Mouse (Mus musculus): ENCODE results near the gene Gm20883. TPM values are rescaled to one million over a fixed set of nuclear protein-coding genes. Genes with fewer than 3 reads are reported as not detected.

Gene Gm20883
- not detected for polyA plus RNA-seq (2014; fragmentation: Illumina TruSeq; extraction: RNeasy Lipid Tissue Mini Kit (QIAGEN cat#74804))

DNA sequence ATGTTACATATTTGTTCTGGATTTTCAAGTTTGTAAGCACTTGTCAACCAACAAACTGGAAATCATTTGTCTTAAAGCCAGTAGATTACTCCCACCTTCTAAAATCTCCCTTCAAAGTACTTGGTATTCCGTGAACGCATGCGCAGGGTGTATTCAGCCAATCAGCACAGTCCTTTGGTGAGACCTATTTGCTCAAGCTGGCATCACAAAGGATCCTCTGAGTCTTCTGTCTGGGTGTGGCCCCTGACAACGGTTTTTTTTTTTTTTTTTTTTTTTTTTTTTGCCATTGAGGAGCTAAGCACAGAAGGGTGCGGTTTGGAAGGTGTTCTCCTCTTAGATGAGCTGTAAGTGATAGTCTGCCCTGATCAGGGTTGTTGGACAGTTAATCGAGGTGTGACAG lies at the start of gene Gm20883:
Gene Gm20883, plus strand, starts transcription at position 301 of the 400 bp plus-strand sequence.

